Comparison of ENCODE assay signal across 14 mouse cellular contexts in the genomic region with DNA sequence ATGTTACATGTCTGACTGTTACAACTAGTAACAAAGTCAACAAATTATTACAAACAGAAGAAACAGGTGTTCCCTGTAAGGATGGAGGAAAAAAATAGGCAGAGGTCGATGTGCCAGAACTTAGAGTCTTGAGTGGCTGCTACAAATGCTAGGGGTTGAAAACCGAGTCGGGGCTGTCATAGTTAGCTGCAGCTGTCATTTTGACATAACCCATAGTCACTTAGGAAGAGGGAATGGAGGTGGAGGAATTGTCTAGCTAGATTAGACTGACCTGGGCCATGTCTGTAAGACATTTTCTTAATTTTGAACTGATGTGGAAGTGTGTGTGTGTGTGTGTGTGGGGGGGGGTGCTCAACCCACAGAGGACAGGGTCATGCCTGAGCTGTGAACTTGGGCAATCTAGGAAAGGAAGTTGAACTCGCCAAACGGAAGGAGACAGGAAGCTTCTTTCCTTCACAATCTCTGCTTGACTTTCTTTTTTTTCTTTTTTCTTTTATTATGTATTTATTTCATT.
"Had no signal": no experiment of that assay in that cellular context is flagged by ENCODE, and none has a peak within 500 bp of the region (broad histone marks: within the 10 kb centered on the region; RNA-seq: fewer than 3 reads in every experiment).

No protein-coding gene starts in this region.

- H3K4me3 ChIP-seq: left cerebral cortex, adult 2 months; limb, embryonic 10.5 days; liver, embryonic 15.5 days; midbrain, embryonic 13.5 days had no signal

- H3K4me1 ChIP-seq: liver, embryonic 15.5 days had no signal

- H3K27me3 ChIP-seq: liver, embryonic 15.5 days; midbrain, embryonic 13.5 days had no signal

- H3K9ac ChIP-seq: liver, embryonic 15.5 days; midbrain, embryonic 13.5 days had no signal

- DNase-seq: kidney, adult 9 months; kidney, postnatal 14 days; lung, adult 2 months; lung, postnatal 36 days; right cerebral cortex, adult 18-20 months; right cerebral cortex, postnatal 25 days; thymus, adult 2 months; thymus, postnatal 25 days had no signal

- H3K4me2 ChIP-seq: liver, embryonic 11.5 days; liver, embryonic 15.5 days; midbrain, embryonic 13.5 days had no signal

- H3K9me3 ChIP-seq: limb, embryonic 10.5 days; liver, embryonic 15.5 days; midbrain, embryonic 13.5 days had no signal

- H3K27ac ChIP-seq: left cerebral cortex, adult 2 months; limb, embryonic 10.5 days; liver, embryonic 15.5 days; midbrain, embryonic 13.5 days had no signal

- H3K36me3 ChIP-seq: limb, embryonic 10.5 days; liver, embryonic 15.5 days; midbrain, embryonic 13.5 days had no signal

- ATAC-seq: lung, postnatal 0 days; midbrain, embryonic 13.5 days had no signal
